Mouse (Mus musculus) brain, adult 2 months (tissue): Measurements from ENCODE around the gene Pclaf.

Source experiments
- DNase-seq: peaks from one replicate; pipeline ENCODE4 v3.0.0; 2011; ENCODE audit warnings: low read depth, low spot score

Pclaf gene

GRCm38 (mm10) chr9:65890143-65890628 lies at the start of gene Pclaf:
TSS of gene Pclaf (plus strand) at chr9:65890237.
- peak; percentile 81 for DNase-seq

DNA sequence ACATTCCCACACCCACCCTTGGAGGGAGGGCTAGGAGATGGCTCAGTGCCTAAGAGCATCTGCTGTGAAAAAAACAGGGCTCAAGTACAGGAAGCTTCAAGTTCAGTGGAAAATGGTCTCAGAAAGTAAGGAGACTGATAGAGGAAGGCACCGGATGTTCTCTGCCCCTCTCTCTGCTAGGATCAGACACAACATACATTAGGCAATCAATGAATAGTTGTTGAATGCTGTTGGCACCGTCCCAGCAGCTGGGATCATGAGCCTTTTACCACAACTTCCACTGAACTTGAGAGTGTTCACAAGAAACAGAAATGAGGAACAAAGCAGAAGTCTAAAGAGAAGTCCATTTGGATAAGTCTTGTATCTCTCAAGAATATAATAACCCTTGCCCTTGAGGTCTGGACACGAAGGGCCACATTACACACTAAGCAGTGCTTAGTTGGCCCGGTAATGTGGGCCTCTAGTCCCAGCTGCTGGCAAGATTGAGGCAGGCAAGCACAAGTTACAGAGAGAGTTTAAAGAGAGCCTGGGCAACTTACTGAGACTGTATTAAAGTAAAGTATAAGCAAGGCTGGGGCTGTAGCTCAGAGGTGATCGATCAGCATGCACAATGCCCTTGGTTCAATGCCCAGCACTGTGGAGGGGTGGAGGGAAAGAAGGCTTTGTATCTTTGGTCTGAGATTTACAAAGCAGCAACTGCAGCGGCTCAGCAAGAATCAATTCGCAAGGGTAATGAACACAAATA lies 45.4 kb upstream of the Pclaf start:
- DNase-seq: no peak

GRCm38 (mm10) chr9:65848154-65848553 lies 41.9 kb upstream of the Pclaf start:
- no peak for DNase-seq

GRCm38 (mm10) chr9:65850203-65850602 lies 39.8 kb upstream of the Pclaf start:
- peak; percentile 47 for DNase-seq

- peak; percentile 76 for DNase-seq
Observed at GRCm38 (mm10) chr9:65859656-65860055, 30.4 kb upstream of the Pclaf start.

GRCm38 (mm10) chr9:65884564-65885315 lies 5.3 kb upstream of the Pclaf start:
- DNase-seq: peak; percentile 96

- DNase-seq: no peak
Observed at GRCm38 (mm10) chr9:65891126-65891525, 1.1 kb downstream of the Pclaf start.

GRCm38 (mm10) chr9:65896977-65897376 lies 6.9 kb downstream of the Pclaf start:
- DNase-seq: no peak

GRCm38 (mm10) chr9:65902879-65903278 lies 12.8 kb downstream of the Pclaf start:
- DNase-seq: no peak

- no peak for DNase-seq
Observed at GRCm38 (mm10) chr9:65903419-65903818, 13.4 kb downstream of the Pclaf start.

DNA sequence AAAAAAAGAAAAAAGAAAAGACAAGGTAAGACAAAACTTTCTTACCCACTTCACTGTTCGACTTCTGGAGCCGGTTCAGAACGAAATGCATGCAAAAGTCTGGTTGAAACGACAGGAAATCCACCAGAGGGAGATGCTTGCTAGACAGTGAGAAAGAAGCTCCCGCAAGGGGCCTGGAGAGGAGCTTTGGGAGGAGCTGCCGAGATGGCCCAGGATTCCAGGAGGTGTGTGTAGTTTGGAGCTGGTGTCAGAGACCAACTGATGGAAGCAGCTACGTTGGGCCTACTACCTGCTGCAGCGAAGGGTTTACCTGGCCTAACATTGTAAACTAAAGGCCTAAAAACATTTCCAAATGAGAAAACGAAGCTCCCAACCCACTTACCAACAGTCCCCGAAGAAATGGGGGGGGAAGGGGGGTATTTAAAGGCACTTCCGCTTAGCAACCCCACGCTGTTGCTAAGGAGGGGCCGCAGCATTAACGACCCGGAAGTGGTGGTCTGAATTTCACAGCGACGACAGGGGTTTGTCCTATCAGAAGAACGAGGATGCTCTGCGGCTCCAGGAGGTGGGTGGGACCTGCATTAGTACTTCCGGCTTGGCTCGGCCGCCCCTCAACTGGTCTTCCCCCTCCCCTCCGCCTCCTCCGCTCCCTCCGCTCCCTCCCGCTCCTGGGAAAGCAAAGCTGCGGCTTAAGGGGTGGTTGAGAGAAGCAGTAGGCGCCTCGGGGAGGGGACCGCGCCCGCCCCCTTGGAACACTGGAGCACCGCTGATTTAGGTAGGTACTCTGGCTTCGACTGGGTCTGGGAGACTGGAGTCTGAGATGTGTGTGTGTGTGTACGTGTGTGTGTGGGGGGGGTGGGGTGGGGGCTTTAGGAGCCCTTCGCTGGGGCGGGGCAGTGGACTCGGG lies 18.6 kb downstream of the Pclaf start, which contains the start of the genes Trip4 and Csnk1g1:
Gene Trip4 (minus strand): TSS at position 401 of the 907 bp plus-strand sequence.
Gene Csnk1g1 (plus strand): TSS at position 531 of the 907 bp plus-strand sequence.
- DNase-seq: peak; percentile 100

- DNase-seq: peak; percentile 53
Observed at GRCm38 (mm10) chr9:65909301-65909801, 19.3 kb downstream of the Pclaf start.

GRCm38 (mm10) chr9:65909837-65910236 lies 19.8 kb downstream of the Pclaf start:
- no peak for DNase-seq

DNA sequence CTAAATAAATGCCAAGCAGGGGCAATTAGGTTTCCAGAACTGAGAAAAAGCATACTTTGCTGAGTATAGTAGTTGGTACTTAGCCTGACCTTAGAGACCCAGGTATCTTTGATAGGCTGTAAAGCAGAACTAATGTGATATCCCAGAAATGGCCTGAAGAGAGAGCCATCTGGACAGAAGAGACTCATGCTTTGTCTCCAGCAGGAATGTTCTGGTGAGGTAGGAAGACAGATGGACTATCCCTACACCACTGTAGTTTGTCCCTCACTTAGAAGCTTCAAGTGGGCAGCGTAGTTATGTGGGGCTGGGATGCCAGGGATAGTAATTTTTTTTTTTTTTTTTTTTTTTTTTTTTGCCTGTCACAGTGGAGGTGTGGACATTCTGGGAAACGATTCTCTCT lies 23.9 kb downstream of the Pclaf start:
- peak; percentile 93 for DNase-seq

- DNase-seq: no peak
Observed at GRCm38 (mm10) chr9:65917015-65917414, 27.0 kb downstream of the Pclaf start.

- no peak for DNase-seq
Observed at GRCm38 (mm10) chr9:65928456-65928855, 38.4 kb downstream of the Pclaf start.

DNA sequence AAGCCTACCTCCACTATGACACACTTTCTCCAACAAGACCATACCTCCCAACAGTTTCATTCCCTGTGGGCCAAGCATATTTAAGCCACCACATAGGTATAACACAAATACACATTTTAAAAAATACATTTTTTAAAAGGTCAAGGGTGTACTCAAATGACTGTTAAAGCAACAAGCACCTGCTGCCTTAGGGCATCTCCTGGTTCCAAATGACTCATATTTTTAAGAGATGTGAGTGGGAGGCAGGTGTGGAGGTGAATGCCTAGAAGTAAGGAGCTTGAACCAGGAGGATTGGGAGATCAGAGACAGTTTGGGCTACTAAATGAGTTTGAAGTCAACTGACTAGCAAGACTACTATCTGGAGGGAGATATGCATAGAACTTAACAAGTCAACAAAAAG lies 39.8 kb downstream of the Pclaf start:
- DNase-seq: no peak

GRCm38 (mm10) chr9:65937566-65937965 lies 47.5 kb downstream of the Pclaf start:
- DNase-seq: no peak

GRCm38 (mm10) chr9:65951082-65951587 lies 61.1 kb downstream of the Pclaf start:
- DNase-seq: no peak
